14 mouse cellular contexts compared by ENCODE assay signal in the genomic region with DNA sequence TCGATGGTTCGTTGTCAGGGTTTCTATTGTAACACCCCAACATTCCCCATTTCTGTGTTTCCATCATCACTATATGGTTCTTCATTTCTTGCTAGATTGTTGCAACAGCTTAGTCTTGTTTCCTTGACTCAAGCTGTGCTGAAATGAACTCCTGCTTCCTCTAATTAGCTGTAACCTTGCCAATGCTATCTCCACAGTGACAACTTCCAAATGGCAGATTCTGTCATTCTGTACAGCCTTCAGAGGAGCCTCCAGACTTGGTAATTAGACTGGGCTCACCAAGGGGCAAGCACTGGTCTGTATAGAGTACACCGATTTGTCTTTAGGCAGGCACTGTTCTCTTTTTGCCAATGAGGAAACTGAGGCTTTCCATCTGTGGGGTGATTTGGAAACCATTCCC.
DNase-seq lines count a peak whose midpoint lies in the region; ATAC-seq and TF ChIP-seq lines count a peak whose summit lies in the region.
"Had no signal": no experiment of that assay in that cellular context is flagged by ENCODE, and none has a peak within 500 bp of the region (broad histone marks: within the 10 kb centered on the region; RNA-seq: fewer than 3 reads in every experiment).

No protein-coding gene starts in this region.

- H3K4me3 ChIP-seq in forebrain, embryonic 13.5 days: no peak overlapping the region
- no peak overlapping the region for H3K4me3 ChIP-seq in forebrain, embryonic 11.5 days (ENCODE audit: low read depth, low read length)
- H3K4me3 ChIP-seq in kidney, embryonic 16.5 days (ENCODE audit: low read length): no peak overlapping the region
- H3K4me3 ChIP-seq in kidney, embryonic 15.5 days (replicated peaks): no peak overlapping the region
- no peak overlapping the region for H3K4me3 ChIP-seq in midbrain, postnatal 0 days (ENCODE audit: low read depth, low read length)
- H3K4me3 ChIP-seq in midbrain, embryonic 10.5 days: no peak overlapping the region
- H3K4me3 ChIP-seq: limb, embryonic 13.5 days had no signal

- no peak for TF ChIP-seq CTCF in midbrain, postnatal 0 days (IDR thresholded peaks at IDR 0.05)

- H3K27ac ChIP-seq in forebrain, embryonic 13.5 days: peak overlapping the region; percentile 55; the same call in 1 of the 2 replicates
- H3K27ac ChIP-seq in forebrain, embryonic 11.5 days (ENCODE audit: low read depth, low read length): no peak overlapping the region
- H3K27ac ChIP-seq in kidney, embryonic 16.5 days (ENCODE audit: low read length): no peak overlapping the region
- H3K27ac ChIP-seq in kidney, embryonic 15.5 days: no peak overlapping the region
- no peak overlapping the region for H3K27ac ChIP-seq in midbrain, postnatal 0 days (ENCODE audit: low read depth, low read length)
- H3K27ac ChIP-seq in midbrain, embryonic 10.5 days (replicated peaks): no peak overlapping the region
- H3K27ac ChIP-seq: limb, embryonic 13.5 days had no signal

- 59% methylated on average over 3 of the region's 3 CpGs for WGBS in forebrain, embryonic 13.5 days
- WGBS in forebrain, embryonic 11.5 days: 83% methylated on average over 3 of the region's 3 CpGs
- WGBS in kidney, embryonic 16.5 days: 80% methylated on average over 3 of the region's 3 CpGs
- WGBS in kidney, embryonic 15.5 days: 82% methylated on average over 3 of the region's 3 CpGs
- 83% methylated on average over 3 of the region's 3 CpGs for WGBS in midbrain, postnatal 0 days
- 93% methylated on average over 3 of the region's 3 CpGs for WGBS in midbrain, embryonic 10.5 days

- H3K4me2 ChIP-seq in forebrain, embryonic 13.5 days: no peak overlapping the region
- no peak overlapping the region for H3K4me2 ChIP-seq in forebrain, embryonic 11.5 days (ENCODE audit: low read depth, low read length, severe bottlenecking)
- no peak overlapping the region for H3K4me2 ChIP-seq in kidney, embryonic 16.5 days (replicated peaks; ENCODE audit: low read depth, low read length)
- H3K4me2 ChIP-seq in kidney, embryonic 15.5 days: no peak overlapping the region
- no peak overlapping the region for H3K4me2 ChIP-seq in midbrain, postnatal 0 days (ENCODE audit: low read depth, low read length, poor library complexity, severe bottlenecking)
- H3K4me2 ChIP-seq: limb, embryonic 13.5 days had no signal

- ATAC-seq in forebrain, embryonic 13.5 days: peak; percentile 76
- ATAC-seq in forebrain, embryonic 11.5 days (replicated peaks; ENCODE audit: low FRiP score): no peak
- peak; percentile 61; the same call in 1 of the 2 replicates for ATAC-seq in kidney, embryonic 16.5 days (ENCODE audit: low FRiP score, low TSS enrichment)
- ATAC-seq in kidney, embryonic 15.5 days (replicated peaks; ENCODE audit: low FRiP score): no peak
- no peak for ATAC-seq in midbrain, postnatal 0 days (ENCODE audit: low FRiP score)

- no peaks in the 10 kb centered on the region for H3K9me3 ChIP-seq in forebrain, embryonic 13.5 days (replicated peaks)
- H3K9me3 ChIP-seq in forebrain, embryonic 11.5 days (ENCODE audit: control insufficient read depth, low read length): no peaks in the 10 kb centered on the region
- no peaks in the 10 kb centered on the region for H3K9me3 ChIP-seq in kidney, embryonic 16.5 days (ENCODE audit: low read length)
- H3K9me3 ChIP-seq in kidney, embryonic 15.5 days (replicated peaks): no peaks in the 10 kb centered on the region
- no peaks in the 10 kb centered on the region for H3K9me3 ChIP-seq in midbrain, postnatal 0 days (ENCODE audit: low read length)
- no peaks in the 10 kb centered on the region for H3K9me3 ChIP-seq in midbrain, embryonic 10.5 days (replicated peaks)
- H3K9me3 ChIP-seq: G1E; limb, embryonic 13.5 days had no signal

- peaks cover 19% of the 10 kb centered on the region for H3K36me3 ChIP-seq in forebrain, embryonic 13.5 days (ENCODE audit: poor library complexity, severe bottlenecking)
- peaks cover 3% of the 10 kb centered on the region for H3K36me3 ChIP-seq in forebrain, embryonic 11.5 days (ENCODE audit: control insufficient read depth, insufficient read depth, low read length)
- H3K36me3 ChIP-seq in kidney, embryonic 16.5 days (ENCODE audit: insufficient read depth, low read length): peaks cover 12% of the 10 kb centered on the region
- H3K36me3 ChIP-seq in kidney, embryonic 15.5 days: peaks cover 29% of the 10 kb centered on the region
- peaks cover 8% of the 10 kb centered on the region for H3K36me3 ChIP-seq in midbrain, postnatal 0 days (ENCODE audit: insufficient read depth, low read length)
- peaks cover 30% of the 10 kb centered on the region for H3K36me3 ChIP-seq in midbrain, embryonic 10.5 days

- no peak overlapping the region for H3K9ac ChIP-seq in forebrain, embryonic 13.5 days
- H3K9ac ChIP-seq in forebrain, embryonic 11.5 days (ENCODE audit: low read length): no peak overlapping the region
- H3K9ac ChIP-seq in kidney, embryonic 16.5 days (replicated peaks; ENCODE audit: low read length): no peak overlapping the region
- H3K9ac ChIP-seq in kidney, embryonic 15.5 days: no peak overlapping the region
- H3K9ac ChIP-seq in midbrain, postnatal 0 days (replicated peaks; ENCODE audit: low read length, poor library complexity, severe bottlenecking): no peak overlapping the region
- H3K9ac ChIP-seq: limb, embryonic 13.5 days had no signal

- no peaks in the 10 kb centered on the region for H3K27me3 ChIP-seq in forebrain, embryonic 13.5 days
- H3K27me3 ChIP-seq in forebrain, embryonic 11.5 days (ENCODE audit: control insufficient read depth, insufficient read depth, low read length): no peaks in the 10 kb centered on the region
- H3K27me3 ChIP-seq in kidney, embryonic 16.5 days (ENCODE audit: insufficient read depth, low read length): no peaks in the 10 kb centered on the region
- no peaks in the 10 kb centered on the region for H3K27me3 ChIP-seq in kidney, embryonic 15.5 days
- no peaks in the 10 kb centered on the region for H3K27me3 ChIP-seq in midbrain, postnatal 0 days (ENCODE audit: insufficient read depth, low read length)
- H3K27me3 ChIP-seq in midbrain, embryonic 10.5 days (ENCODE audit: low read depth, poor library complexity, severe bottlenecking): no peaks in the 10 kb centered on the region
- H3K27me3 ChIP-seq: limb, embryonic 13.5 days had no signal

- no peak for DNase-seq in forebrain, embryonic 11.5 days (ENCODE audit: low spot score)
- DNase-seq in midbrain, postnatal 0 days (ENCODE audit: low spot score): peak; percentile 33
- no peak for DNase-seq in midbrain, embryonic 10.5 days (ENCODE audit: low spot score)
- no peak for DNase-seq in adipocyte (ENCODE audit: low spot score)
- no peak for DNase-seq in B cell, adult 2 months
- DNase-seq: heart, postnatal 14 days; lung, adult 2 months; right cerebral cortex, postnatal 25 days; thymus, postnatal 14 days had no signal

- H3K4me1 ChIP-seq in forebrain, embryonic 13.5 days: peaks cover 3% of the 10 kb centered on the region; the same call in 1 of the 2 replicates
- no peaks in the 10 kb centered on the region for H3K4me1 ChIP-seq in forebrain, embryonic 11.5 days (replicated peaks; ENCODE audit: control insufficient read depth, insufficient read depth, low read length)
- H3K4me1 ChIP-seq in kidney, embryonic 16.5 days (ENCODE audit: insufficient read depth, low read length): no peaks in the 10 kb centered on the region
- H3K4me1 ChIP-seq in kidney, embryonic 15.5 days: no peaks in the 10 kb centered on the region
- H3K4me1 ChIP-seq in midbrain, postnatal 0 days (ENCODE audit: insufficient read depth, low read length): no peaks in the 10 kb centered on the region
- H3K4me1 ChIP-seq in midbrain, embryonic 10.5 days: no peaks in the 10 kb centered on the region
- H3K4me1 ChIP-seq: limb, embryonic 13.5 days had no signal

Comparison
In these comparisons a context has a peak if more than half of its experiments do, and no peak if none do; other contexts are left out.
1. ATAC-seq: peak in forebrain, embryonic 13.5 days (single experiment) and kidney, embryonic 16.5 days (single experiment); none in forebrain, embryonic 11.5 days (single experiment), kidney, embryonic 15.5 days (single experiment) and midbrain, postnatal 0 days (single experiment).